Mouse (Mus musculus): Measurements from ENCODE around the gene Evi5. TPM values are rescaled to one million over a fixed set of nuclear protein-coding genes. Genes with fewer than 3 reads are reported as not detected.
"Not testable (repeated sequence)": the region's sequence is repeated elsewhere in the genome, so short reads cannot be mapped to it uniquely, and the experiment has no call there.

Evi5 gene
- total RNA-seq (2021) = 10 to 100 TPM; 13.2 to 13.6 TPM
- long read RNA-seq, experiment 1, partial matches to known transcripts = 0 of 6 reads
- long read RNA-seq, experiment 1, other reads (novel, unspliced or antisense) = 4 of 6 reads
- long read RNA-seq, experiment 2, partial matches to known transcripts = 1 of 8 reads
- long read RNA-seq, experiment 2, other reads (novel, unspliced or antisense) = 7 of 8 reads

GRCm38 (mm10) chr5:107874561-107875260, at the start of gene Evi5:
Evi5 (minus strand) TSS chr5:107875107.
- no peak for DNase-seq

GRCm38 (mm10) chr5:107924564-107924963, 49.7 kb upstream of the Evi5 start:
- DNase-seq = no peak

GRCm38 (mm10) chr5:107922836-107923235, 47.9 kb upstream of the Evi5 start:
- no peak for DNase-seq

DNA sequence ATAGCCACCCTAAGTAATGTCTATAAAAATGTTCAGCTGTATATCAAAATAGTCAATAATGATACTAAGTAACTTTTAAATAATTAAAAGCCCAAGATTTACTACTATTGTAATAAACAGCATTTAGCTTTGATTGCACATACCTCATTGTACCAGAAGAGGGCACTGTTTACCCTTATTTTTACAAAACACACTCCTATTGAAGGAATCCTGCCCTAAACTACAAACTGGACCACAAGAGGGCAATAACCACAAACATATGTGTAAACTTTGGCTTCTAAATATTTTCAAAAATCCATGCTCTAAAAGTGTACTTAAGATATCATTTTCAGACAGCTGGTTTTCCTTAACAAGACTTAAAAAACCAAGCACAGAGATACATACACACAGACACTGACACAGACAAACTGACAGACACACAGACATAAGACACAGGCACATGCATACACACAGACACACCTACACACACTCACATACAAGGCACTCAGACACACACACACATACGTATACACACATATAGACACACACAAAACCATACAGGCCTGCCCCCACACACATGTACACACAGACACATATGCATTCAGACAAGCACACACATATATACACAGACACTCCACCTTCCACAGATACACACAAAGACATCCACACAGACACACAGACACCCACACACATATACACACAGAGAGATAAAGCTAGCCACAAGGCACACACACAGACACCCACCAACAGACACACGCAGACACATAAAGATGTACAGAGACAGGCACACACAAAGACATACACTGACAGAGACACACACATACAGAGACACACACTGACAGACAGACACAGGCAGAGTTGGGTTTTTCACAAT, 46.7 kb upstream of the Evi5 start:
- no peak for DNase-seq

- DNase-seq = no peak
Measured at GRCm38 (mm10) chr5:107915280-107915679, 40.4 kb upstream of the Evi5 start.

DNA sequence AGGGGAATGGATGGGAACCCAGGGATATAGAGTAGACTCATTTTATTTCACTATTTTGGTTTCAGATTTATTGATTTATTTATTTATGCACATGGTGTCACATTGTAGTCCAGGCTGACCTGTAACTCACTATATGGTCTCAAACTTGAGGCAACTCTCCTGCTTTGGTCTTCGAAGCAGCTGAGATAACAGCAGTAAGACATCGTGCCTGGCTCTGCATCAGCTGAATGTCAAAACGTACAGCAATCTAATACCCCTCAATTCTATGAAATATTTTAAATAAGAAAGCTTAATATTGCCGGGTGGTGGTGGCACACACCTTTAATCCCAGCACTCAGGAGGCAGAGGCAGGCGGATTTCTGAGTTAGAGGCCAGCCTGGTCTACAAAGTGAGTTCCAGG, 36.1 kb upstream of the Evi5 start:
- DNase-seq = no peak

DNA sequence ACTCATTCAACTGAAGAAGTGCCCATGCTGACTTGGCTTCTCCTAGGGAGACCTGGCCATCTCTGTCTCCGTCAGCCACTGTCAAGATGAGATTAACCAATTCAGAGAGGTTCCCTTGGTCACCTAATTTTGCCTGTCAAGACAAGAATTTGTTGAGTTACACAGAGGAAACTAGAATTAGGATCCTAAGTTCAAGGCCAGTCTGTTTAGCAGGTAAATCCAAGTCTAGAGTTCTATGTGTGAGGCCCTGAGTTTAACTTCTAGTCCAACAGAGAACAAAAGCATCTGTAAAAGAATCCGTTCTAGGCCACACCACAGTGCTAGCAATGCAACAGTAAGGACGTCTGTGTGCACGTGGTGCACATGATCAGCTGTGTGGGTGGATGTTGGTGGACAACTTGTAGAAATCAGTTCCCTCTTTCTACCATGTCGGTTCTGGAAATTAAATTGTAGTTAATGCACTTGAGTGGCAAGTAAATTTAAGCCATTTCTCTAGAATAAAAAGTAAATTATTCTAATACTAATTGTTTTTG, 35.2 kb upstream of the Evi5 start:
- no peak for DNase-seq

DNA sequence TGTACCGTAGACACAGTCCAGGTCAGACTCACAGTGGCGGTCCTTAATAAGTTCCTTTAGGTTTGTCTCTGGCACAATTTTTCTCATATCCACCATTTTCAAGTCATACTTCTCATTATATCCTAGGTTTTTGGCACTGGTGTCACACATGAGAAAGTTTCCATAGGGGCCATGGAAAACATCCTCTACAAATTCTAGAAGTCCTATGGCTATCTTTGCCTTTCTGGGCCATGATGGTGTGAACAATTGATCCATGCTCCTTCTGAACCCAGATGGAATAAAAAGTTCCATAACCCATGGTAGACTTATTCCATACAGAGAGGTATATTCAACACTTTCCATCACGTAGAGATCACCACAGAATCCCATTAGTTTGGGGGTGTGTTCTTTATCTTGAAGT, 34.8 kb upstream of the Evi5 start:
- no peak for DNase-seq

- no peak for DNase-seq
Measured at GRCm38 (mm10) chr5:107908514-107909110, 33.7 kb upstream of the Evi5 start.

GRCm38 (mm10) chr5:107904325-107904724, 29.4 kb upstream of the Evi5 start:
- DNase-seq = no peak

DNA sequence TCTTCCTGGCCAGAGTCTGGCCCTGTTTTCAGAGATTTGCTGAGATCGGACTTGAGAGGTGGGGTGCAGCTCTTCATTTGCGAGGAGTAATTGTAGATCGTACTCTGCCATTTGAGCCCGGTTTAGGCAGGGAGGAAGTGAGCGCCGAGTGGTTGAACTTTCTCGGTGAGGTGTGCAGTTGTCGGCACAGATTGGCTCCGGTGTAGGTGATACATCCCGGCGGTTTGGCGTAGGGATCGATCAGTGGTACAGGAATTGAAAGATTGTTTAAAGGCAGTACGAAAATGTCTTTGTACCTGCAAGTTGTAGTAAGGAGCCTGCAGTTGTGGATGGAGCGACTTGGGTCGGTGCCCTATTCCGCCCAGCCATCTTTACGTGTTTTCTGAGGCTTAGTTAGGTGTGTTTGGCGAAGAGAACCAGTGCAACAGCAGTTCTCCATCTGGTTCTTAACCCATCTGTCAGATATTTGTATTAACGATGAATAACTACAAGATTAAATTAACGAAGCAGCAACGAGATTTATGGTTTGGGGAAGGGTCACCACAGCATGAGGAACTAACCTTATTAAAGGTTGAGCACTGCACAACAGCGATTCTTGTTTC, 26.2 kb upstream of the Evi5 start:
- DNase-seq = no peak

- DNase-seq = peak; percentile 89
Measured at GRCm38 (mm10) chr5:107900206-107901013, 25.5 kb upstream of the Evi5 start, which contains the start of gene Rpl5. Rpl5 (plus strand) TSS chr5:107900502.

GRCm38 (mm10) chr5:107896265-107896664, 21.4 kb upstream of the Evi5 start:
- no peak for DNase-seq

- no peak for DNase-seq
Measured at GRCm38 (mm10) chr5:107894676-107895075, 19.8 kb upstream of the Evi5 start.

GRCm38 (mm10) chr5:107891515-107891914, 16.6 kb upstream of the Evi5 start:
- DNase-seq = not testable (repeated sequence)

DNA sequence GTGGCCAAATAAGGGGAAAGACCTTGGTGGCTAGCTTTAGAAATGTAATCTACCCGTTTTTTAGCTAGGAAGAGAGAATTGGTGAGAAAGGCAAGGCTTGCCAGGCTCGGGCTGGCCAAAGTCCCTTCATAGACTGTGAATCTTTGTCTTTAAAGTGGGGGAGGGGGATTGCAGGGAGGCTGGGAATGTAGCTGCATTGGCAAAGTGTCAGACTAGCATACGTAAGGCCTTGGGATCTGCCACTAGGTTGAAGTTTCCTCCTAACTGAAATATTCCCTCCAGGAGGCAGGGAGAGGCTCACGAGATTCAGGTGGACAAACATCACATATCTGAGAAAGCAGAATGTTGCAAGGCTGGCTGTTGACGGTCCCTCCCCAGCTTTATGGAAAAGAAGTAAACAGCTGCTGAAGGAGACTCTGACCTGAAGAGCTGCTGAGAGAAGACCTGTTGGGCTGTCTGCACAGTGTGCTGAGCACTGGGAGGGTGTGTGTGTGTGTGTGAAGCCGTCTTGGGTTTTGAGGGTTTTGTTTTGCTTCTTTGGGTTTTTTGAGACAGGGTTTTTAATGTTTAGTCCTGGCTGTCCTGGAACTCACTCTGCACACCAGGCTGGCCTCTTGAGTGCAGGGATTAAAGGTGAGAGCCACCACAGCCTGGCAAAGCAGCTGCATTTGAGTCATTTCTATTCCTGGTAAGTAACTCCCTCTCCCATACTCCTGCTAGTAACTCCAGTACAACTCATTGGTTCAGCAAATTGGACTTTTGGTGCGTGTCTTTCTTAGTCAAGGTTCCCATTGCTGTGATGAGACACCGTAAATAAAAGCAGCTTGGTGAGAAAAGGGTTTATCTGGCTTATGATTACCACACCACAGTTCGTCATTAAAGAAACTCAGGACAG, 15.3 kb upstream of the Evi5 start:
- no peak for DNase-seq

GRCm38 (mm10) chr5:107880710-107881109, 5.8 kb upstream of the Evi5 start:
- DNase-seq = no peak

- no peak for DNase-seq
Measured at GRCm38 (mm10) chr5:107877053-107877452, 2.1 kb upstream of the Evi5 start.

DNA sequence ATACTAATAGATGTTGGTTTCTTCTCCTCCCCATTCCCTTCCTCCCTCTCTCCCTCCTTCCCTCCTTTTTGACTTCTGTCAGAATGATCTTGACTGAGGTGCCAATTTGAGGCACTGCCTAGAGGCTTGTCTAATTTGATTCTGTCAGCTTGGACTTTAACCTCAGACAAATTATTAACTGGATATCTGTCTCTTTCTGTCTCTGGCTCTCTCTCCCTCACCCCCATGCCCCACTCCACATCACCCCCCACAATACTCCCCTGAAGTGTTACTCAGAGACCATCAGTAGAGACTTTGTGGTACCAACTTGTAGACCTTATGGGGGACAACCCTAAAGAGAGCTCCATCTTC, 329 bp upstream of the Evi5 start:
- no peak for DNase-seq

- DNase-seq = no peak
Measured at GRCm38 (mm10) chr5:107873886-107874302, 1.0 kb downstream of the Evi5 start.

All from gastrocnemius, postnatal 25 days (tissue).